Mouse (Mus musculus): ENCODE data around the gene Mcm6. TPM values are rescaled to one million over a fixed set of nuclear protein-coding genes. Genes with fewer than 3 reads are reported as not detected.

Gene Mcm6
- polyA plus RNA-seq, 1 experiment, result 7.4 TPM

DNA sequence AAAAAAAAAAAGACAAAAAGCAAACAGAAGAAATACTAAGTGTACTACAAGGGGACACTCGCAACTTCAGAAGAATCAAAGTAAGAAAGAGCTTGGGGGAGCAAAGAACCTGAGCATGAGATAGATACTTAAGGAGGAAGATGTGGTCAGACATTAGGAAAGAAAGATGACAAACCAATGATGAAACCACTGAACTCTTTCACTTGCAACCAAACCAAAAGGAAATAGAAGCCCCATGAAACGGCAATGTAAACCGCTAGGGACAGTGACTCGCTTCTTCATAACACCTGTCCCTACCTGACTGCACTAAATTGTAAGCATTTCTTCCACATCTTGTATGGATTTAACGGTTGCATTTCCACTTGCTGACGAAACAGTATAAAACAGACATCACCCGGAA is 27.0 kb upstream of the Mcm6 start:
- TF ChIP-seq POLR2A (IDR thresholded peaks at IDR 0.05; ENCODE audit: extremely low read depth, insufficient read depth, low read length) (no peak), CTCF (IDR thresholded peaks at IDR 0.05; ENCODE audit: extremely low read depth, insufficient read depth, low read length) (no peak)
- H3K27ac ChIP-seq (ENCODE audit: insufficient read depth, low read length), result no peak overlapping the region
- no peaks in the 10 kb centered on the region for H3K4me1 ChIP-seq (ENCODE audit: control insufficient read depth, insufficient read depth, low read length)
- H3K4me3 ChIP-seq (ENCODE audit: insufficient read depth, low read length), result no peak overlapping the region

DNA sequence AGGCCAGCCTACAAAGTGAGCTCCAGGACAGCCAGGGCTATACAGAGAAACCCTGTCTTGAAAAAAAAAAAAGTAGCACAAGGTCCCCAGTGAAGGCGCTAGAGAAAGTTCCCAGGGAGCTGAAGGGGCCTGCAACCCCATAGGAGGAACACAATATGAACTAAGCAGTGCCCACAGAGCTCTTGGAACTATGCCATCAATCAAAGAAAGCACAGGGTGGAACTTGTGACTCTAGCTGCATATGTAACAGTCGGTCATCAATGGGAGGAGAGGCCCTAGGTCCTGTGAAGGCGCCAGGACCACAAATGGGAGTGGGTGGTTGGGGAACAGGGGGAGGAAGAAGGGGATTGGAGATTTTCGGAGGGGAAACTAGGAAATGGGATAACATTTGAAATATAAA is 17.4 kb upstream of the Mcm6 start:
- Histone ChIP-seq H3K4me1 (ENCODE audit: control insufficient read depth, insufficient read depth, low read length) (no peaks in the 10 kb centered on the region), H3K4me3 (ENCODE audit: insufficient read depth, low read length) (no peak overlapping the region), H3K27ac (ENCODE audit: insufficient read depth, low read length) (no peak overlapping the region)
- TF ChIP-seq CTCF (IDR thresholded peaks at IDR 0.05; ENCODE audit: extremely low read depth, insufficient read depth, low read length) (no peak), POLR2A (IDR thresholded peaks at IDR 0.05; ENCODE audit: extremely low read depth, insufficient read depth, low read length) (no peak)

DNA sequence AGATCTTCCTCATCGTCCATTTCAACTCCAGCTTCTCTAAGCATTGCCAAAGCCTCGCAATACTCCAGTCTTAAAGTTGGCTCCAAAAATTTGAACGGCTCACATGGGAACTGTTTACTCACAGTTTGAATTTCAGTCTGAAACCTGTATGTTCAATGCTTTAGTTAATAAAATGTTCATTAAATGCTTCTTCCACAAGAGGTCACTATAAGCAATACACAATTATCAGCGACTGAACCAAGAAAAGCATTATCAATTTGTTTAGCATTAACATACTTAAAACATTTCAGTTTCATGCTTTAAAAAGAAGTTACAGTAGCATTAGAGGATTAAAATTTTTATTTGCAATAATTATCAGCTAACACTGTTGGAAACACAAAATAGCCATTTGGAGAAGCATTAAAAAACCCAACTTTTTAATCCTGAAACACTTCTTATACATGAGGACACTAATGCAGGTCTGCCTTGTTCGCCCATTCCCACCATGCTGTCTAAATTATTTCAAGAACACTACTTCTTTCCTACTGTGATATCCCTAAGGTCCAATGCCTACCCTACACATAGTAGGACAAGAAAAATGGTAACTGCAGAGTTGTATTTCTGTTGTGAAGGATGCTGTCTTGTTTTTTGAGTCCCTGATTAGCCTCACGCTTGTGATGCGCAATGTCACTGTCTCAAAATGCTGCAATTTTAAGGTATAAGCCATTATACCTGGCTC is 12.8 kb upstream of the Mcm6 start:
- H3K4me1 ChIP-seq (ENCODE audit: control insufficient read depth, insufficient read depth, low read length), result no peaks in the 10 kb centered on the region
- TF ChIP-seq CTCF (IDR thresholded peaks at IDR 0.05; ENCODE audit: extremely low read depth, insufficient read depth, low read length) (0 out of 2 replicates have a peak, but pooled peaks have one; percentile 1), POLR2A (IDR thresholded peaks at IDR 0.05; ENCODE audit: extremely low read depth, insufficient read depth, low read length) (no peak)
- no peak overlapping the region for H3K27ac ChIP-seq (ENCODE audit: insufficient read depth, low read length)
- no peak overlapping the region for H3K4me3 ChIP-seq (ENCODE audit: insufficient read depth, low read length)

DNA sequence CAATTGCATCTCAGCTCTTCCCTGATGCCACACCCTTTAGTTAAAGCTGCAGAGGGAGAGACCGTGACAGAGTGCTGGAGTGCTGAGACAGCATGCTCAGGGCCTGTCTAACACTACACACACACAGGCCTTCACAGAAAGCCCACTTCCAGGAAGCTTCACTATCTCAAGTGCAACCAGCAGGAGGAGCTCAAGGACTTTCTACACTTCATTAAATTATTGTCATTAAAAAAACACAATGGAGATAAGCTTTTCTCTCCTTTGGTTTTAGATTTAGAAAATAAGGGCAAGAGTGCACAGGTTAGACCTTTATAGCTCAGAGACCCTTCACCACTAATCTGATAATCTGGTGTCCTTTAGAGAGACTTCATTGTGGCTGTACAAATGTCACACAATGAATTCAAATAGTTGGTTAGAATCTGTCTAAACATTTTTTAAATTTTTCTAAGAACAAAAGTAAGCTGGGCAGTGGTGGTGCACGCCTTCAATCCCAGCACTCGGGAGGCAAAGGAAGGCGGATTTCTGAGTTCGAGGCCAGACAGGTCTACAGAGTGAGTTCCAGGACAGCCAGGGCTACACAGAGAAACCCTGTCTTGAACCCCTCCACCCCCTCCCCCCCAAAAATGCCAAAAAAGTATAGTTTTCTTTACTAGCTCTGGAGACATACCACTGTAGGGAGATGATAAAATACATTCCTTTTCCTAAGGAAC is 9.4 kb upstream of the Mcm6 start:
- Histone ChIP-seq H3K4me3 (ENCODE audit: insufficient read depth, low read length) (no peak overlapping the region), H3K27ac (ENCODE audit: insufficient read depth, low read length) (no peak overlapping the region), H3K4me1 (ENCODE audit: control insufficient read depth, insufficient read depth, low read length) (no peaks in the 10 kb centered on the region)
- no peak for TF ChIP-seq POLR2A (IDR thresholded peaks at IDR 0.05; ENCODE audit: extremely low read depth, insufficient read depth, low read length)
- peak; percentile 68 for TF ChIP-seq CTCF (IDR thresholded peaks at IDR 0.05; ENCODE audit: extremely low read depth, insufficient read depth, low read length)

DNA sequence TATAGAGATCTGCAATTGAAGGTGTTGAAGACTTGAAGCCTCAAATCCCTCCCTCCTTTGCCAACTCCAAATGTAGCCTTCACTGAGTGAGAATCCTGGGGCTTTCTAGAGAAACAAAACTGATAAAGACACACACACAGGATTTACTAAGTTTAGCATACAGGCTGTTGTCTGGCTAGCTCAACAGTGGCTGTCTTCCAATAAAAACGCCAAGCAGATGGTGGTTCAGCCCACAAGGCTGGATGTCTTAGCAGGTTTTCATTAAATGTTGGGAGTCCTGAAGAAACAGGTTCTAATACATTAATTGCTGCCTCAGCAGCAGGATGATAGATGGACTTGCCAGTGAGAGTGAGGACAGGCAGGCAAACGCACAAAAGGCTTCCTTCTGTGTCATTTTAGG is 1.1 kb upstream of the Mcm6 start:
- no peak for TF ChIP-seq POLR2A (IDR thresholded peaks at IDR 0.05; ENCODE audit: extremely low read depth, insufficient read depth, low read length)
- TF ChIP-seq CTCF (IDR thresholded peaks at IDR 0.05; ENCODE audit: extremely low read depth, insufficient read depth, low read length), result no peak
- H3K4me1 ChIP-seq (ENCODE audit: control insufficient read depth, insufficient read depth, low read length), result no peaks in the 10 kb centered on the region
- no peak overlapping the region for H3K27ac ChIP-seq (ENCODE audit: insufficient read depth, low read length)
- no peak overlapping the region; the same call in 1 of the 2 replicates for H3K4me3 ChIP-seq (ENCODE audit: insufficient read depth, low read length)

DNA sequence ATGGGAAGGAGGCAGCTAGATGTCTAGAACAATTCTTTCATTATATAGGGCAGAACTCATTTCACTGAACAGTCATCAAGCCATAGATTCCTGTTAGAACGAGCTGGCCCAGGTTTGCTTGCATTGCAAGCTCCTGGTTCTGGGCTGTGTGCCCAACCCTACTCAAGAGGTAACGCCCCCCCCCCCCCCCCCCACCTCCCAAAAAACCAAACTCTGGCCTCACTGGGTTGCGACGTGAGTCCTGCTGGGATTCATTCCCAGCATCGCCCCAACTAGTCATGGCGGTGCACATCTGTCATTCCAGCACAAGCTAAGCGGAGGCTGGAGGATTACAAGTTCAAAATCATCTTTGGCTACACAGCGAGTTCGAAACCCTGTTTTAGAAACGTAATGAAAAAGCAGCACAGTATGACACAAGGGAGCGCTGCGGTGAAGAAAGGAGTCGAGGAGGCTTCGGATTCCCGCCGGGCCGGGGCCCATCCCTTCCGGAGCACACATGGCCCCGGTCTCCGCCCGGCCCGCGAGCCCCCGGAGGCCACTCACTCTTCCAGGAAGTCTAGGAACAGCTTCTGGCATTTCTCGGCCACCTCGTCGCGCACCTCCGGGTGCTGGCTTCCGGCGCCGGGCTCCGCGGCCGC is 429 bp downstream of the Mcm6 start:
- H3K4me1 ChIP-seq (ENCODE audit: control insufficient read depth, insufficient read depth, low read length), result no peaks in the 10 kb centered on the region
- no peak overlapping the region for H3K27ac ChIP-seq (ENCODE audit: insufficient read depth, low read length)

DNA sequence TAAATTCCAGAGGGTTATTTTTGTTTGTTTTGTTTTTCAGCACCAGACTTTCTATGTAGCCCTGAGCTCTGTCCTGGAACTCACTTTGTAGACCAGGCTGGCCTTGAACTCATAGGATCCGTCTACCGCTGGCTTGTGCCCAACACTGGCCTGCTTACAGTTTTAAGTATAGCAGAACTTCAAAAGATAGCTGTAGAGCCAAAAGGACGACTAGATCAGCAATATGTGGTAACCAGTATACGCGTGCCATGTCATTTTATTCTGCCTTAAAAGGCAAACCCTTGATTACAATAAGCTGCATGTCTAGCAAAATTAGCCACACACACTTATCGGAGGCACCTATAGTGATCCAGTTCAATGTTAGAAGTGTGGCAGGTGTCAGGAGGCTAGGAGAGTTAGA is 1.2 kb downstream of the Mcm6 start:
- H3K4me3 ChIP-seq (ENCODE audit: insufficient read depth, low read length), result no peak overlapping the region; the same call in 1 of the 2 replicates
- H3K27ac ChIP-seq (ENCODE audit: insufficient read depth, low read length), result no peak overlapping the region
- TF ChIP-seq CTCF (IDR thresholded peaks at IDR 0.05; ENCODE audit: extremely low read depth, insufficient read depth, low read length) (no peak), POLR2A (IDR thresholded peaks at IDR 0.05; ENCODE audit: extremely low read depth, insufficient read depth, low read length) (no peak)
- no peaks in the 10 kb centered on the region for H3K4me1 ChIP-seq (ENCODE audit: control insufficient read depth, insufficient read depth, low read length)

More for the DNA sequence above, 429 bp downstream of the Mcm6 start:
- peak overlapping the region; percentile 37 for H3K4me3 ChIP-seq (ENCODE audit: insufficient read depth, low read length)
- no peak for TF ChIP-seq CTCF (IDR thresholded peaks at IDR 0.05; ENCODE audit: extremely low read depth, insufficient read depth, low read length)
- no peak for TF ChIP-seq POLR2A (IDR thresholded peaks at IDR 0.05; ENCODE audit: extremely low read depth, insufficient read depth, low read length)

DNA sequence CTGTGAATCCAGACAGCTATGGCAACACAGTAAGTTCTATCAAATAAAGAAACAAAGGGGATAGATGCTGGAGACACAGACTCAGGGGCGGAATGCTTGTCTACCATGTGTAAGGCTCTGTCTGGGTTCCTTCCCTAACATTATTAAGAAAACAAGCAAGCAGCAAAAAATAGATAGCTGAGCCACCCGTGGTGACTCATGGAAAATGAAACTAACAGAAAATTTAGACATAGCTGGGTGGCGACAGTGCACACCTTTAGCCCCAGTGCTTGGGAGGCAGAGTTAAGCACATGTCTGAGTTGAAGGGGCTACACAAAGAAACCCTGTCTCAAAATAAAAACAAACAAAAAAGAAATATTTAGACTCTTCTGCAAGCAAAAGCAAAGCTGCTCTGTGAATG is 2.0 kb downstream of the Mcm6 start:
- no peak overlapping the region for H3K4me3 ChIP-seq (ENCODE audit: insufficient read depth, low read length)
- TF ChIP-seq POLR2A (IDR thresholded peaks at IDR 0.05; ENCODE audit: extremely low read depth, insufficient read depth, low read length) (no peak), CTCF (IDR thresholded peaks at IDR 0.05; ENCODE audit: extremely low read depth, insufficient read depth, low read length) (no peak)

DNA sequence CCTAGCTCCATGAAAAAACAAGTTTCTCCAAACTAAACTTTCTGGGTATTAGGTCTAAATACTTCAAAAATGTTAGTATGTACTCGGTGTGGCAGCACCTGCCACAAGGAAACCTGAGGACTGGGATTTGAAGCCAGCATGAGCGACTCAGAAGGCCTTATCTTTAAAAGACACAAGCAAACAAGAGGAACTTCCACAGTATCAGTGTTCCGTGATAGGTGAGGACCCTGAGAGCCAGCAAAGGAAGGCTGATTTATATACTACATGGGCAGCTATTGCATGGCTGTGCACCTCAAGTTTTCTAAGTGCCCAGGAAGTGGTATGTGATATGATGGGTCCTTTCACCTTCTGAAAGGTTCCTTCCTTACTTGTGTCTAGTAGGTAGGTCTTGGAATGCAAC is 6.4 kb downstream of the Mcm6 start:
- no peak overlapping the region for H3K4me3 ChIP-seq (ENCODE audit: insufficient read depth, low read length)
- TF ChIP-seq CTCF (IDR thresholded peaks at IDR 0.05; ENCODE audit: extremely low read depth, insufficient read depth, low read length) (no peak), POLR2A (IDR thresholded peaks at IDR 0.05; ENCODE audit: extremely low read depth, insufficient read depth, low read length) (no peak)
- no peaks in the 10 kb centered on the region for H3K4me1 ChIP-seq (ENCODE audit: control insufficient read depth, insufficient read depth, low read length)
- no peak overlapping the region for H3K27ac ChIP-seq (ENCODE audit: insufficient read depth, low read length)

More for the DNA sequence above, 2.0 kb downstream of the Mcm6 start:
- Histone ChIP-seq H3K4me1 (ENCODE audit: control insufficient read depth, insufficient read depth, low read length) (no peaks in the 10 kb centered on the region), H3K27ac (ENCODE audit: insufficient read depth, low read length) (0 out of 2 replicates have a peak overlapping the region, but pooled peaks have one; percentile 29)

All from cortical plate, adult 2 months (tissue).